Mouse (Mus musculus): ENCODE results near the gene Aff1.

Aff1 gene

DNA sequence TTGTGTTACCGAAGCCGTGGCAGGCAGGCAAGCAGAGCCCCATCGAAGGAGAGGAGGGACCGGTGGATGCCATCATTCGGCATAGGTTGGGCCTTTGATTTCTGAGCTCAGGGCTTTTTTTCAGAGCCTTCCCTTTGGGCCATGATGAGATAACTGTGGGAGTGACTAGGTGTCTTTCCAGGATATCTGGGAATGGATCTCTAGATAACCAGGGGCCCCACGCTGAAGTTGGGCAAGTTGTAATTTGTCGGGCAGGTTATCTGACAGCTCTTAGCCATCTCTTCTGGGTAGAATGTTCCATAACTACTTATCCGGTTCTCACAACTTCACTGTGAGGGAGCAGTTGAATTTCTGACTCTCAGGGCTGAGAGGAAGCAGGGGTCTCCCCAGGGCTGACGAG is 77.5 kb downstream of the Aff1 start:
- in situ Hi-C loops (cut with MboI; ENCODE audit: low sequenced_read_pairs) = no loop called here

DNA sequence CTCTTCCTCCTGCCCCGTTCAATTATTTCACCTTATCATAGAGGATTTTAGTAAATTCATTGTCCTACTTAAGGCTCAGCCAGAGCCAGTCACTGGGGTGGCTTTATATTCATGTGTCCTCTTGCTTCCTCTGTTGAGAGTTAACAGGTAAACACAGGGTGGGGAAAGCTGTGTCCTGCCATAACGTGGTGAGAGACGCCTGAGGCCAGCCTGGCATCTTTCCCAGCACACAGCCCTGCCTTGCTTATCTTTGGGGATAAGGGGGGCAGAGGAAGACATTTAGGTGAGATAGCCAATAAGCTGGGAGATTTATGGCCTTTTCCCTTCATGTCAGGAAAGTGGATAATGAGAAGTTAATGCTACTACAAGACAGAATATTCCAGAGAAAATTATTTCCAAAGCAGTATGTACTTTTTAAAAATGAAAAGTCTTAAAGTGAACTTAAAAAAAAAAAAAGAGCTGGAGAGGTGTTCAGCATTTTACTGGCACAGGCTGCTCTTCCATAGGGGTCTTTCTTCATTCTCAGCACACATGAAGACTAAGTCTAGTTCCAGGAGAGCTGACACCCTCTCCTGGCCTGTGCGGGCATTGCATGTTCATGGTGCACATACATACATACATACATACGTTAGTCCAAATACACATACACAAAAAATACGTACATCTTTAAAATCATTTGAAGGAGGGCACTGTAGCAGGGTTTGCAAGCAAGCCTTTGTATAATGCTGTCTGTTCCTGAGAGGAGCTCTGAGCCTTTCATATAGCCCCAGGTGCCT is 78.5 kb downstream of the Aff1 start:
- in situ Hi-C loops (cut with MboI; ENCODE audit: low sequenced_read_pairs) = no loop called here

DNA sequence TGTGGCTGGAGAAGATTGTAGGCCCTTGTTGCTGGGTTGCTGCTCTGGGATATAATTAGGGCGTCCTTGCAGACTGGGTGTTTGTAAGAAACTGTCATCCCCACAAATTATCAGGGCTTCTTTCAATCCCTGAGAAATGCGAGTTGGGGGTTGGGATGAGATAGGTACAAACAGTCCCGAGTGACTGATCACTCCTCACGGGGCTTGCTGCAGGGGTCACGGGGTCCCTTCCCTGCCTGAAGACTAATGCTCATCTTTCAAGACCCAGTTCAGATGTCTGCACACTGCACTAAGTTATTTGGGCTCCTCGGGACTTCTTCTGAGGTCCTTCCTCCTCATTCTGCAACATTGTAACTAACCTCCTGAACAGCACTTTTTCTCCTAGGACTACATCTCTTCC is 79.2 kb downstream of the Aff1 start:
- in situ Hi-C loops (cut with MboI; ENCODE audit: low sequenced_read_pairs) = no loop called here

DNA sequence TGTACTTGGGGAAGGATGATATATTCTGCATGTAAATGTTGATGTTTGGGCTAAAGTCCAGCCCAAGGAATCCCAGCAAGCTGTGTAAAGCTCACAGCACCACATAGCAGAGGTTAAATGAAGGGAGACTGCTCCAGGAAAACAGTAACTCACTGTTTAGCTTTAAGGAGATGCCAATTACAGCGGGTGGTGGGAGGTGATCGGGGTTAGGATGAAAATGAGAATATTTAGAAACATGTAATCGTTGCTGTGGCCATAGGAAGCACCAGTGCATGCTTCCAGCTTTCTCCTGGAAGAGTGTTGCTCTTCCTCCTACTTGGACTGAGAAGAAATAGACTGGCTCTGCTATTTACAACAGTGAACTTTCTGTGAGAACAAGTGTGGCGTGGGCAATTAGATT is 80.1 kb downstream of the Aff1 start:
- in situ Hi-C loops (cut with MboI; ENCODE audit: low sequenced_read_pairs) = no loop called here

DNA sequence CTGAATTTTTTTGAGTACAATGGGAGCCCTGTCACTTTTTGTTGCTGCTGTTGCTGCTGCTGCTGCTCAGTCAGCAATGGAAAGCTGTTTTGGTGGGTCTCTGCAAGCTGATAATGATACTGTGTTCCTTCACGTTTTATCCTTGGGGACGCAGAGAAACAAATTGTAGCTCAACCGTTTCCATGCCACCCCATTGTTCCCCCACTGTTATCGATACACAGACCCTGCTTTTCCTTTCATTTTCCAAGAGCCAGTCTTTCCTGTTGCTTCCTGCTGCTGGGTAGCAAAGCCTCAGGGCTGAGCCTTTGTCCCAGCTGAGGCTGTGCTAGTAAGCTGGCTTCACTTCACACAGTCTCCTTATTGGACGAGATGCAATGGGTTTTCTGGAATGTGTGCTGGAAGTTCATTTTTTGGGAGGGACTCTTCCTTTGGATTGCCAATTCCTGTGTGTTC is 81.0 kb downstream of the Aff1 start:
- in situ Hi-C loops (cut with MboI; ENCODE audit: low sequenced_read_pairs) = no loop called here

DNA sequence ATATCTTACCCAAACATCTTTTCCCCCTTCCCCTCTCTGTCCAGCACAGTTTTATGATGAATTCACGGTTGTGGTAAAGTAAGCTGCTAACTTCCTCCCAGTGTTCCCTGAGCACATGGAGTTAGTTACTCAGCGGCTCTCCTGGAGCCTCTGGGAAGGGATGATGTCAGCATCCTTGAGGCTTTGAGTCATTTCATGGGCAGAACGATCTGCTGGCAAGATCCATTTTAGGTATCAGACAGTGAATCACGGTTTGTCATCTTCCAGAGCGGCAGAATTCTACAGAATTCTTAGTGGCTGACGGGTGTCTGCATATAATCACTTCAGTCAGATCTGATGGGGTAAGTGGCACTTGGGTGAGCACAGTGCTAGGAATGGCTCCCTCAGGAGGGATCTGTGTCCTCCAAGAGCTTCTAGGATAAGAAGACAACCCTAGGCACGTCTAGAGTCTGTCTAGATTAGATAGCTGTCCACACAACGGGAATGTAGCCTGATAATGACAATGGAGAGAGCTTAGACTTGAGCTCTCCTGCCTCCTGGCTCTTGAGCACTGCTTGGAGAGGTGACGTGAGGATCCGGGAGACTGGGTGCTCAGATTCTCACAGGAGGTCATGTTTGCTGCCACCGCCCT is 82.6 kb downstream of the Aff1 start:
- in situ Hi-C loops (cut with MboI; ENCODE audit: low sequenced_read_pairs) = no loop called here

DNA sequence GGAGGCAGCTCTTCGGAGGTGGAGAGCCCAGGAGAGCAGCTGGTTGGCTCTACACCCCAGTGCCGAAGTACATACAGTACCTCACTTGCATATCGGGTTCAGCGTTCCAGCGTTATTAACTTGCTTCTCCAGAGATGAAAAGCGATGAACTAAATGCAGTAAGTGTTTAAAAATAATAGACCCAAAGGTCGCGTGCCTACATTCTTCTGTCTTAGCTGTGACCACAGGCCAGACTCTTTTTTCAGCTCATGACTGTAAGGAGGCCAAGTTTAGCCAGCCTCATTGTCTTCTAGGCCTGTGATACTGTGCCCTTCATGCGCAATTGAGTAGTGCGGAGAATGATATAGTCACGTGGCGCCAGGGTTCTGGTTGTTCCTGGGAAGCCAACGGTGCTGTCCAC is 83.3 kb downstream of the Aff1 start:
- in situ Hi-C loops (cut with MboI; ENCODE audit: low sequenced_read_pairs) = no loop called here

DNA sequence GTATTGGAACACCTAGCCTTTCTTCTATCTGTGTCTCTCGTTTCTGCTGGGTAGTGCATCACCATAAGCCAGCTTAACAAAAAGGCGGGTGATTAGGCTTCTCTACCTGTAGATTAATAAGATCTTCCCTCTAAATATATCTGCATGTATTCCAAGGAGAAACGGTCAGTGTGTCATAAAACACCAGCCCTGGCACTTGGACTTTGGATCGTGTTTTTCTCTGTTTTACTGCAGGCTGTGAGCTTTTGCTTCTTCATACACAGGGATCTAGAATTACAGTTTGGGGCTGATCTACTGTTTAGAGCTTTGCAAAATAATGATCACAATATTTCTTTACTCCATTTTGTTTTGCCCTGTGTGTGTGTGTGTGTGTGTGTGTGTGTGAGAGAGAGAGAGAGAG is 84.7 kb downstream of the Aff1 start:
- in situ Hi-C loops (cut with MboI; ENCODE audit: low sequenced_read_pairs) = no loop called here

DNA sequence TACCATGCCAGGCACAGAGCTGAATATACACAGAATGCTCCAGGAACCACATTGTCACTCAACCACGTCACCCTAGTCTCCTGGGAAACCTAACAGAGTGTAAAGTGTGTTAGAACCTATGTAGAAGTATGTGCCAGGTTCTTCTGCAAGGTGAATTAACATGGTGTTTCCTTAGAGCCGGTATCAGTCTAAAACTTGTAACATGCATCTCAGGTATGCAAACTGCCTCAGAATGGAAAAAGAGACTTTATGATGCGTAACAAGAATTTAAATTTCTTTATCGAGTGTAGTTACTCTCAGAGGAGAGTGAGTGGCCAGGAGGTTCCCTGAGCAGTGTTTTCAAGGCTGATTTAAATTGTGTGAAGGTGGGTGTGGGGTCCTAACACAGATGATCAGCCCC is 85.3 kb downstream of the Aff1 start:
- in situ Hi-C loops (cut with MboI; ENCODE audit: low sequenced_read_pairs) = no loop called here

DNA sequence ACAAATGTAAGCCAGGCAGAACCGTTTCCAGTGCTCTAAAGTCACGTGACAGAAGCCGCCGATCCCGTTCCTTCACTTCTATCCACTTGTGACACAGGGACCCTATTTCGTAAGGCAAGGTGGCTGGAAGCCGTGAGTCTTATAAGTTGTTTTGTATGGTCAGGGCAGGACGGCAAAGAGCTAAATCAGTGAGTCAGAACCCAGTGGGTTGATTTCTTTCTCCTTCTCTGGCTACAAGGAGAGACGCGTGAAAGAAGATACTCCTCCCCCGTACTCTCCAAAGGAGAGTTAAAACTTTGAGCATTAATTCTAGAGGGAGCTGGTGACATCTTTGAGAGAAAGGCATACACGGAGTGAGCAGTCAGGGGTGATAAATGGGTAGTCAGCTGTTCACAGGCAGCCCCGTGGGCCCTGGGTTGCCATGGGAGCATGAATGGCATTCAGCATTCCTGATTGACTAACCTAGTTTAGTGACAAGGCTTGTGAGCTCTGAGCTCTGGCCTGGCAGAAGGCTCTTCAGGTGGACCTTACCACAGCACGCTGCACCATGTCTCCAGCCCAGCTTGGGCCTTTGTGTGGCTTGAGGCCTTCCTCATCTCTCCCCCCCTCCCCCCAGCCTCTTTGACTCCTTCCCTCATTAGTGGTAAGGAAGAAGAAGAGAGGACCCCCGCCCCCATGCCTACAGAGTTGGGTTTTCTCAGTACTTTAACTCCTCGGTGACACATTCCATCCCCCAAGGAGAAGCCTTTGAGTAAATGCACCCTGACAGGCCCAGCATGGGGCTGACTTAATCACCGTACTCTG is 86.3 kb downstream of the Aff1 start:
- in situ Hi-C loops (cut with MboI; ENCODE audit: low sequenced_read_pairs) = no loop called here

DNA sequence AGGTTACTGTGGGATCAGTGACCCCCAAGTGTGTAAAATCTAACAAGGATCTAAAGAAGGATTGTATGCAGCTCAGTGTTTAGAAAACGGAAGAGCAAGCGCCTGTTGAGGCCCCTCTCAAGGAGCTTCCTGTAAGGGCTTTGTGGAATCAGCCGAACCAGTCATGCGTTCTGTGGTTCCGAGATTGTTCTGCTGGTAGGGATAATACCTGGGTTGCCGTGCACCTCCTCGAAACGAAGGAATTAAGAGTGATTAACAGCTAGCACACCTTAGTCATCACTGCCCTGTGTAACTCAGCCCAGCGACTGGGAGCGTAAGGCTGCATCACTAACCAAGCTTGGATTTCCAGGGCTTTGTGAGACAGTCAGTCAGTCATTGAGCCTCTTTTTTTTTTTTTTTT is 87.7 kb downstream of the Aff1 start:
- in situ Hi-C loops (cut with MboI; ENCODE audit: low sequenced_read_pairs) = no loop called here

DNA sequence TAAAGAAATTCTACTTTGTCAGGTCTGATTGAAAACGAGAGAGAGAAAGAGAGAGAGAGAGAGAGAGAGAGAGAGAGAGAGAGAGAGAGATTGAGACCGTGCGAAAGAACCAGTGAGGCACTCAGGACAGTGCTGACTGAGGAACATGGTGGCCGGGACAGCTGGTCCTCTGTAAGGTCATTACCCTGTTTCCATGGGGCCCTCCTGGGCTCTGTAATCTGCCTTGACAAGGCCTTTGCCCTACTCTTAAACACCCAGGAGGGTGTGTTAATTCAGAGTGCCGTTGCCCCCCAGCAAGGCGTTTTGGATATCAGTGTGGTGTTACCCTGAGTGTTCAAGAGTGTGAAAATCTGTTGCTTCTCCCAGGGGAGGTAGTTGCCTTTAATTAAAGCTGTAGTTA is 88.1 kb downstream of the Aff1 start:
- in situ Hi-C loops (cut with MboI; ENCODE audit: low sequenced_read_pairs) = no loop called here

DNA sequence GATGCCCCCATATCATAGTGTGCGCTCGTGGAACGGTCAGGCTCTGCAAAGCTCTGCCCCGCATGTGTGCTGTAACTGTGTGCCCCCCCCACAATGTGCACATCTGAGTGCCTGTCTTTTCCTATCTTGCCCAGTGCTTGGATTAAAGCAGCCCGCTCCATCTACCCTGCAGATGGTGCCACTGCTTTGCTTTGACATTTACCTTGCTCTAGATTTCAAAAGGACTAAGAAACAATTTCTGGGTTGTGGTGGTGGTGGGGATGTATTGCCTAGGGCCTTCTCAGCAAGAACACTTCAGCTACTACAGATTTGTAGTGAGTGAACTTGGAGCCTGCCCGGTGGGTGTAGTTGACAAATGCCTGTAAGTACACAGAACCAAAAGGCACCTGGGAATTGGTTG is 88.7 kb downstream of the Aff1 start:
- in situ Hi-C loops (cut with MboI; ENCODE audit: low sequenced_read_pairs) = no loop called here

DNA sequence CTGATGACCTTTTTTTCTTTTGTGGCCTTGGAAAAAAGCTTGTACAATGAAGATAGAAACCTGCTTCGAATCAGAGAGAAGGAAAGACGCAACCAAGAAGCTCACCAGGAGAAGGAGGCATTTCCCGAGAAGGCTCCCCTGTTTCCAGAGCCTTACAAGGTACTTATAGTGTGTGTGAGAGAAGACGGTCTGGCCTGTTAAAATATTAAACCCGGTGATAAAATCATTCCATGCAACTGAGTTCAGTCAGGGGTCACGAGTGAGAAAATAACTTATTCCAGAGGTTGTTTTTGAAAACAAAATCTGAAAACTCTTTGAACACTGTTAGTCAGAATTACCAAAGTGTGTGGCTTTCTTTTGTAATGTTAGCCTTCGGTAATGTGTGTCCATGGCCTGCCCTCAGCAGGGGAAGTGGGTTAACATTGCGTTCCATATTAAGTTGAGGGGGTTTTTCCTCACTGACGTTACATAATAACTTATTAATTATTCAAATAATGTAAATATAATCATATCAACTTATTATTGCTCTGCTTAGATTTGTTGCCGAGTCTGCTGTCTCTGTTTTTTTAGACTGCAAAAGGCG is 91.0 kb downstream of the Aff1 start:
- in situ Hi-C loops (cut with MboI; ENCODE audit: low sequenced_read_pairs) = no loop called here

DNA sequence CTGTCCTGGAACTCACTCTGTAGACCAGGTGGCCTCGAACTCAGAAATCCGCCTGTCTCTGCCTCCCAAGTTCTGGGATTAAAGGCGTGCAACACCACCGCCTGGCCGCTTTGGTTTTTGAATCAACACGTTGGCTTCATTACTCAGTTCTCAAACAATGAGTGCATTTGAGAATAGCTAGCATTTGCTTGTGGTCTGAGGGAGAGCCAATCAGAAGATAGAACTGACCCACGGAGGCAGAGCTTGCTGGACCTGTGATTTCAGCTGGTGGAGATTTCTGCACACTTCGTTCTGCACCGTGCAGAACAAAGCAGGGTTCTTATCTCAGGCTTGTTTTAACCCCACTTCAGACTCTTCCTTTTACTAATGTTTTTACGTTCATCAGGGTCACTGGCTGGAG is 93.9 kb downstream of the Aff1 start:
- in situ Hi-C loops (cut with MboI; ENCODE audit: low sequenced_read_pairs) = no loop called here

DNA sequence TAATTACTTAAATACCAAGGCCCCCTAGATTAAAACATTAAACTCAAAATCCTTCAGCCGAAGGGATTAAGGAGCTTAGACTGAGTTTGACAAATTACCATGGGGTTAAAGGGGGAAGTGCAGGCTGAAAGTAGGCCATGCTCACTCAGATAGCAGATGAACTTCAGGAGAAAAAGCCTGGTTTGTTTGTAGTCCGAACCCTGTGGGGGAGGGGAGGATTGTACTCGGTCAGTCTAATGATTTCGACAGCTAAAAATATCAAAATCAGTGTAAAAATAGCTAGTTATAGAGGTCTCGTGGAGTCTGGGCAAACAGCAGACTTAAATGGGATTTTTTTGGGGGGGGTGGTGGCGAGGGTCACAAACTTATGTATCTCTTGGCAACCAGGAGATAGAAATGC is 96.3 kb downstream of the Aff1 start:
- in situ Hi-C loops (cut with MboI; ENCODE audit: low sequenced_read_pairs) = no loop called here

DNA sequence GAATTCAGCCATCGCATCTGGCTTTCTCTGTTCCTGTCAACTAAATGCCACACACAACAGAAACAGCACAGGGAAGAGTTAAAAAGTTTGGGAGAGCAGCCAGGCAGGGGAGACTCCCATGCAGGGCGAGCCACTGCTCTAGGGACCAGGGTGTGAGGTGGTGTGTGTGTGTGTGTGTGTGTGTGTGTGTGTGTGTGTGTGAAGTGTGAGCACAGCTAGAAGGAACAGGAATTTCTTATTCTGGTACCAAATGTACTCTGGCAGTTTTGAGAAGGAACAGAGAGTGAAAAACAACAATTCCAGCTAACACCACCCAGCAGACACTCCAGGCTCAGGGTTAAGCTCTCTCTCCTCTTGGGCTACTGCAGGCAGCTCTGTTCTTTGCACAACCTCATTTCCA is 96.8 kb downstream of the Aff1 start:
- in situ Hi-C loops (cut with MboI; ENCODE audit: low sequenced_read_pairs) = no loop called here

DNA sequence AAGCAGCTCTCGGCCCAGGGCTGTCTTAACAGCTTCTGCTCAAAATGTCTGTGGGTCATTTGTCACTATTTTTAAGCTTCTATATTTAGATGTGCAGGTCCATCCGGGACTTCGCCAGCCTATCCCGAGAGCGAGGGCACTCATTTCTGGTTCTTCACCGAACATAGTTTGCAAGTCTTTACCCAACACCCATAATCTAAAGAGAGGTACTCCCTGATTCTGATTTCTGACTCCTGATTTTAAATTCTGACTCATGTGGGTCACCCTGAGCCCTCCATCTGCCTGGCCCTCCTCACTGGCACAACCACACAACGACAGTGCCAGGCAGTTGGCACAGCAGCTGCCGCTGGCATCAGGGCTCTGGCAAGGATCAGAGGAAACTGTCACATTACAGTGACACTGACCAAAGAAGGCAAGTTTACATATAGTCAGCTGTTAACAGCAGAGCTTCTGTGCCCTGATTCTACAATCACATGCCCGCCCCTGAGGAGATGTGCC is 97.5 kb downstream of the Aff1 start:
- in situ Hi-C loops (cut with MboI; ENCODE audit: low sequenced_read_pairs) = no loop called here

DNA sequence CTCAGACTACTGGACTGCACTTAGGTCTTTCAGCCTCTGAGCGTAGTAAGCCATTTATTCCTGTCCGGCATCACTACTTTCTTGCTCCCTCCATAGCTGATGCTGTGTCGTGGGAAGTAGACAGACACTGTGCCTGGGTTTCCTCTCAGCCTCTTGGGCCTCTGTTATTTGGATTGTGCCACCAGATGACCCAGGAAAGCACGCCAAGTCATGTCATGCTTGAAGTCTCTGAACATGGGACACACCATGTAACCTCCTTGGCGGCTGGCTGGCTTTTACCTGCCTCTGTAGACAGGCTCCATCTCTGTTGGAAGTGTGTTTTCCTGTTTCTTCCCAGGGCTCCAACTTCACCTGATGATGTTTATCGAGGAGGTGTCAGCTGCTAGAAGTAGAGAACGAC is 99.6 kb downstream of the Aff1 start:
- in situ Hi-C loops (cut with MboI; ENCODE audit: low sequenced_read_pairs) = no loop called here

DNA sequence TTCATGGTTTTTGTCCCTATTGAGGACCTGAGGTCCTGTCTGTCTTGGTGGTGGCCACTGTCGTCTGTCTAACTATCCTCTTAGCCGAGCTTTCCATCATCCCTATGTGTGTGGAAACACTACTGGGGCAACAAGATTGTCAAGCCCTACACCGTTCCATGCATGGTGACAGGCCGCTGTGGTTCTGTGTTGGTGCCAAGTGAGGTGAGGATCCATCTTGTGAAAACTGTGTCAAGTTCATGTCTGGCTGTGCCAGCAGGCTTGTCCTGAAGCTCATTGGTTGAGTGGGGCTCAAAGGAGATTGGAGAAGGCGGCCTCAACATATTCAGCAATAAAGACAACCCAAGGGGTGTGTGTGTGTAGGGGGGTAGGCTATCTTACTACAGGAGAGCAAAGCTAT is 102.9 kb downstream of the Aff1 start:
- in situ Hi-C loops (cut with MboI; ENCODE audit: low sequenced_read_pairs) = no loop called here

DNA sequence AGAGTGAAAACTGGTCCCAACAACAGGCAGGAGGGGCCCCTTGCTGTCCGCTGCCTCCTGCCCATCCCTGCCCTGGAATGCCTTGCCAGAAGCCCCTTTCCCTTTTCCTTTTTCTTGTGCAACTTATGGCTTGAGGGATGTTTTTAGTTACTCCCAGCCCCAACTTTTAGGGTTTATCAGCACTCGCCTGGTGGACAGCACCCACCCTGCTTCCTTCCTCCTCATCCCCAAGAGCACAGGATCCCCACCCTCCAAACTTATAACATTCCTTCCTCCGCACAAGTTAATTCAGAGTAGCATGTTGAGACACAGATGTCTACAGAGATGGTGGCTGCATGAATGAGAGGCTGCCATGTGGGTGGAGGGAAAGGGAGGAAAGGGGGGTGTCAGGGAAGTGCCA is 103.9 kb downstream of the Aff1 start:
- in situ Hi-C loops (cut with MboI; ENCODE audit: low sequenced_read_pairs) = no loop called here

All from CH12F3 (cell line).